Mouse (Mus musculus): ENCODE measurements around the gene Cers6.

DNA sequence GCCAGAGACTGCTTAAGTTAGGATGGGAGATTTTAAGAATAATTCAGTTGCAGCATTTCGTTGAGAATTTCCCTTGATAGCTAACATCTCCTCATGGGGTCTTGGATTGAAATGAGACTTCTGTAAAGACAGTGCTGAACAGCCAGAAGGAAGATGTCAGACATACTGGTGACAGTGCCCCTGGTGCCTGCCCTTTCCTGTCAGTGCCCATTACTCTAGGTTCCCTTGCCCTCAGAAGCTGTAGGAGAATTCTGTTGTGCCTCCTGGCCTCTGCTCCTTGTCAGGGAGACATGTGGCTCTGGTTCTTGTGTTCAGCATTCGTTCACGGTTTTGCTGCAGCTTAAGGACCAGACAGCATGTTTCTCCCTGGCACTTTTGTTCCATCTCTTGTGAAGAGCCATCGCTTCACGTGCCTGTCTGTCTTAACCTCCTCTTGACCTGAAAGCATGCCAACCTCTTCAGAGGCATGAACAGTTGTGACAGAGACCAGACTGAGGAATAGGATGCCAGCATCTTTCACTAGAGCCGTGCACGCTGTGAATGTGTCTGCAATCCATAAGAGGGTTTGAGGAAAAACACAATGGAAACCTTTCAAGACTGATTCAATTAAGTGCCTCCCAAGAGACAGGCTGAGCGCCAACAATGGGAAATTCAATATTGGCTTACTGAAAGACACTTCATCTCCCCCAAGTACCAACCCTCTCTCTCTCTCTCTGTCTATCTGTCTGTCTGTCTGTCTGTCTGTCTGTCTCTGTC lies 225.4 kb downstream of the Cers6 start:
- no peak for TF ChIP-seq POLR2A (IDR thresholded peaks at IDR 0.05; ENCODE audit: control insufficient read depth, low read depth, low read length)
- TF ChIP-seq CTCF (IDR thresholded peaks at IDR 0.05; ENCODE audit: control insufficient read depth, insufficient read depth, insufficient replicate concordance, low read depth, low read length): no peak
